Mouse (Mus musculus): ENCODE measurements around the gene Nlrc4. TPM values are rescaled to one million over a fixed set of nuclear protein-coding genes. Genes with fewer than 3 reads are reported as not detected.

Nlrc4 gene
- polyA plus RNA-seq, 1 experiment from 2014 or later = 0.35 TPM

- H3K4me2 ChIP-seq = no peak overlapping the region
- ATAC-seq (ENCODE audit: low FRiP score, low read depth) = no peak
- no peaks in the 10 kb centered on the region for H3K36me3 ChIP-seq
- 75% methylated on average over 10 of the region's 10 CpGs for WGBS
- H3K27ac ChIP-seq (replicated peaks) = no peak overlapping the region
- no peak overlapping the region for H3K9ac ChIP-seq
- no peaks in the 10 kb centered on the region for H3K27me3 ChIP-seq
- H3K4me1 ChIP-seq (replicated peaks) = no peaks in the 10 kb centered on the region
- no peak overlapping the region for H3K4me3 ChIP-seq
- H3K9me3 ChIP-seq = no peaks in the 10 kb centered on the region
Observed at GRCm38 (mm10) chr17:74457972-74458677, 817 bp downstream of the Nlrc4 start.

- WGBS = 94% methylated on average over 5 of the region's 5 CpGs
- ATAC-seq (ENCODE audit: low FRiP score, low read depth) = no peak
- no peak overlapping the region for H3K27ac ChIP-seq (replicated peaks)
- no peak overlapping the region for H3K9ac ChIP-seq
- H3K4me3 ChIP-seq = no peak overlapping the region
- no peaks in the 10 kb centered on the region for H3K9me3 ChIP-seq
- no peaks in the 10 kb centered on the region for H3K27me3 ChIP-seq
- no peaks in the 10 kb centered on the region for H3K4me1 ChIP-seq (replicated peaks)
- no peak overlapping the region for H3K4me2 ChIP-seq
- H3K36me3 ChIP-seq = no peaks in the 10 kb centered on the region
Observed at GRCm38 (mm10) chr17:74456825-74457224, 2.1 kb downstream of the Nlrc4 start.

- Histone ChIP-seq H3K36me3 (no peaks in the 10 kb centered on the region), H3K27ac (replicated peaks) (no peak overlapping the region), H3K4me3 (no peak overlapping the region), H3K4me2 (no peak overlapping the region), H3K27me3 (no peaks in the 10 kb centered on the region), H3K4me1 (replicated peaks) (no peaks in the 10 kb centered on the region), H3K9me3 (no peaks in the 10 kb centered on the region), H3K9ac (no peak overlapping the region)
- no peak for ATAC-seq (ENCODE audit: low FRiP score, low read depth)
- 96% methylated on average over 4 of the region's 4 CpGs for WGBS
Observed at GRCm38 (mm10) chr17:74455426-74455825, 3.5 kb downstream of the Nlrc4 start.

GRCm38 (mm10) chr17:74454660-74455059 lies 4.3 kb downstream of the Nlrc4 start:
- H3K4me3 ChIP-seq = no peak overlapping the region
- H3K4me1 ChIP-seq (replicated peaks) = no peaks in the 10 kb centered on the region
- H3K36me3 ChIP-seq = no peaks in the 10 kb centered on the region
- no peak overlapping the region for H3K9ac ChIP-seq
- H3K27me3 ChIP-seq = no peaks in the 10 kb centered on the region
- H3K9me3 ChIP-seq = no peaks in the 10 kb centered on the region
- 90% methylated on average over 1 of the region's 1 CpGs for WGBS
- no peak for ATAC-seq (ENCODE audit: low FRiP score, low read depth)
- H3K27ac ChIP-seq (replicated peaks) = no peak overlapping the region
- H3K4me2 ChIP-seq = no peak overlapping the region

GRCm38 (mm10) chr17:74453928-74454327 lies 5.0 kb downstream of the Nlrc4 start:
- H3K36me3 ChIP-seq = no peaks in the 10 kb centered on the region
- no peak overlapping the region for H3K4me3 ChIP-seq
- no peaks in the 10 kb centered on the region for H3K9me3 ChIP-seq
- no peak overlapping the region for H3K9ac ChIP-seq
- no peak overlapping the region for H3K4me2 ChIP-seq
- WGBS = 77% methylated on average over 3 of the region's 3 CpGs
- no peak for ATAC-seq (ENCODE audit: low FRiP score, low read depth)
- H3K27ac ChIP-seq (replicated peaks) = no peak overlapping the region
- no peaks in the 10 kb centered on the region for H3K27me3 ChIP-seq
- H3K4me1 ChIP-seq (replicated peaks) = no peaks in the 10 kb centered on the region

- ATAC-seq (ENCODE audit: low FRiP score, low read depth) = no peak
- Histone ChIP-seq H3K4me3 (no peak overlapping the region), H3K4me1 (replicated peaks) (no peaks in the 10 kb centered on the region), H3K4me2 (no peak overlapping the region), H3K9me3 (no peaks in the 10 kb centered on the region), H3K36me3 (no peaks in the 10 kb centered on the region), H3K27me3 (no peaks in the 10 kb centered on the region), H3K9ac (no peak overlapping the region), H3K27ac (replicated peaks) (no peak overlapping the region)
- 88% methylated on average over 10 of the region's 10 CpGs for WGBS
Observed at GRCm38 (mm10) chr17:74449776-74450175, 9.2 kb downstream of the Nlrc4 start.

GRCm38 (mm10) chr17:74440486-74440885 lies 18.5 kb downstream of the Nlrc4 start:
- ATAC-seq (ENCODE audit: low FRiP score, low read depth) = no peak
- Histone ChIP-seq H3K9ac (no peak overlapping the region), H3K36me3 (no peaks in the 10 kb centered on the region), H3K27ac (replicated peaks) (no peak overlapping the region), H3K27me3 (no peaks in the 10 kb centered on the region), H3K4me3 (no peak overlapping the region), H3K9me3 (no peaks in the 10 kb centered on the region), H3K4me2 (no peak overlapping the region), H3K4me1 (replicated peaks) (no peaks in the 10 kb centered on the region)
- 89% methylated on average over 5 of the region's 5 CpGs for WGBS

GRCm38 (mm10) chr17:74437762-74438161 lies 21.2 kb downstream of the Nlrc4 start:
- no peaks in the 10 kb centered on the region for H3K36me3 ChIP-seq
- no peak overlapping the region for H3K9ac ChIP-seq
- H3K27me3 ChIP-seq = no peaks in the 10 kb centered on the region
- no peak overlapping the region for H3K4me3 ChIP-seq
- no peak overlapping the region for H3K27ac ChIP-seq (replicated peaks)
- ATAC-seq (ENCODE audit: low FRiP score, low read depth) = no peak
- H3K4me2 ChIP-seq = no peak overlapping the region
- WGBS = 84% methylated on average over 9 of the region's 9 CpGs
- H3K4me1 ChIP-seq (replicated peaks) = no peaks in the 10 kb centered on the region
- no peaks in the 10 kb centered on the region for H3K9me3 ChIP-seq

- no peak for ATAC-seq (ENCODE audit: low FRiP score, low read depth)
- Histone ChIP-seq H3K9me3 (no peaks in the 10 kb centered on the region), H3K4me1 (replicated peaks) (no peaks in the 10 kb centered on the region), H3K36me3 (no peaks in the 10 kb centered on the region), H3K4me3 (no peak overlapping the region), H3K4me2 (no peak overlapping the region), H3K9ac (no peak overlapping the region), H3K27ac (replicated peaks) (no peak overlapping the region), H3K27me3 (no peaks in the 10 kb centered on the region)
- WGBS = 90% methylated on average over 5 of the region's 5 CpGs
Observed at GRCm38 (mm10) chr17:74432631-74433030, 26.3 kb downstream of the Nlrc4 start.

- H3K4me3 ChIP-seq = no peak overlapping the region
- no peak for ATAC-seq (ENCODE audit: low FRiP score, low read depth)
- no peaks in the 10 kb centered on the region for H3K27me3 ChIP-seq
- no peaks in the 10 kb centered on the region for H3K9me3 ChIP-seq
- H3K9ac ChIP-seq = no peak overlapping the region
- no peaks in the 10 kb centered on the region for H3K4me1 ChIP-seq (replicated peaks)
- 72% methylated on average over 13 of the region's 13 CpGs for WGBS
- no peak overlapping the region for H3K27ac ChIP-seq (replicated peaks)
- peaks cover 4% of the 10 kb centered on the region; the same call in 1 of the 2 replicates for H3K36me3 ChIP-seq
- H3K4me2 ChIP-seq = no peak overlapping the region
Observed at GRCm38 (mm10) chr17:74431481-74431880, 27.5 kb downstream of the Nlrc4 start.

- WGBS = 87% methylated on average over 8 of the region's 8 CpGs
- Histone ChIP-seq H3K4me3 (no peak overlapping the region), H3K4me2 (no peak overlapping the region), H3K36me3 (peaks cover 7% of the 10 kb centered on the region; the same call in 1 of the 2 replicates), H3K27me3 (no peaks in the 10 kb centered on the region), H3K9ac (no peak overlapping the region), H3K9me3 (no peaks in the 10 kb centered on the region), H3K4me1 (replicated peaks) (no peaks in the 10 kb centered on the region), H3K27ac (replicated peaks) (no peak overlapping the region)
- no peak for ATAC-seq (ENCODE audit: low FRiP score, low read depth)
Observed at GRCm38 (mm10) chr17:74430074-74430473, 28.9 kb downstream of the Nlrc4 start.

- no peak overlapping the region for H3K4me2 ChIP-seq
- peaks cover 37% of the 10 kb centered on the region for H3K36me3 ChIP-seq
- H3K4me3 ChIP-seq = no peak overlapping the region
- H3K9ac ChIP-seq = no peak overlapping the region
- H3K27ac ChIP-seq (replicated peaks) = peak overlapping the region; percentile 53
- 42% methylated on average over 12 of the region's 12 CpGs for WGBS
- H3K27me3 ChIP-seq = no peaks in the 10 kb centered on the region
- no peaks in the 10 kb centered on the region for H3K4me1 ChIP-seq (replicated peaks)
- ATAC-seq (ENCODE audit: low FRiP score, low read depth) = peak; percentile 94
- no peaks in the 10 kb centered on the region for H3K9me3 ChIP-seq
Observed at GRCm38 (mm10) chr17:74424401-74425005, 34.4 kb downstream of the Nlrc4 start.
